Mouse (Mus musculus) liver, embryonic 14.5 days (tissue): ENCODE data around the gene Cct3. TPM values are rescaled to one million over a fixed set of nuclear protein-coding genes. Genes with fewer than 3 reads are reported as not detected.
"Not testable (repeated sequence)": the region's sequence is repeated elsewhere in the genome, so short reads cannot be mapped to it uniquely, and the experiment has no call there.

ENCODE experiments used
- ATAC-seq: fragments of 200-750 bp; cut with Nextera tagmentation; 2 replicates; pipeline ENCODE4 v1.8.0; 2017; ENCODE audit warnings: moderate number of reproducible peaks, mild to moderate bottlenecking, moderate library complexity; ENCODE audit not compliant: insufficient read depth
- DNase-seq, 3 experiments: peaks; one replicate each; pipeline ENCODE4 v3.0.0-alpha.2; 2012 to 2013; ENCODE audit warnings: low read depth in 3 of 3, low spot score in 3 of 3
- H3K27ac ChIP-seq: fragments of 300-500 bp; sonication (generic); 2 replicates; pipeline ENCODE4 v1.5.1; 2014; ENCODE audit warnings: moderate library complexity, mild to moderate bottlenecking, control low read depth, inconsistent platforms
- H3K27me3 ChIP-seq: fragments of 300-500 bp; sonication (generic); 2 replicates; pipeline ENCODE4 v1.6.1; 2014; ENCODE audit warnings: mild to moderate bottlenecking, low read length, moderate library complexity; ENCODE audit not compliant: control insufficient read depth, insufficient read depth
- H3K36me3 ChIP-seq: fragments of 300-500 bp; sonication (generic); replicated peaks from 2 replicates; pipeline ENCODE4 v1.6.1; 2014; ENCODE audit warnings: low read depth; ENCODE audit not compliant: control insufficient read depth, insufficient read depth
- H3K4me1 ChIP-seq, 2 experiments: fragments of 200-500 bp in 1 of 2; fragments of 300-500 bp in 1 of 2; sonication (generic) in 1 of 2; replicated peaks; 2 replicates each; pipeline ENCODE4 v1.6.1; 2012 to 2014; ENCODE audit warnings: antibody characterized with exemption in 1 of 2, inconsistent platforms in 1 of 2, low read length in 1 of 2; ENCODE audit not compliant: control insufficient read depth in 2 of 2, insufficient read depth in 2 of 2
- H3K4me2 ChIP-seq: fragments of 300-500 bp; sonication (generic); 2 replicates; pipeline ENCODE4 v1.6.1; 2014; ENCODE audit warnings: low read depth, mild to moderate bottlenecking, control low read depth, moderate library complexity
- H3K4me3 ChIP-seq, 2 experiments: fragments of 200-500 bp in 1 of 2; fragments of 300-500 bp in 1 of 2; sonication (generic) in 1 of 2; 2 replicates each; pipeline ENCODE4 v1.5.1; 2012 to 2014; ENCODE audit warnings: low read depth in 2 of 2, low read length in 2 of 2, mild to moderate bottlenecking in 2 of 2, control low read depth in 1 of 2, inconsistent platforms in 1 of 2, moderate library complexity in 1 of 2; ENCODE audit not compliant: insufficient read depth in 1 of 2
- H3K9ac ChIP-seq: fragments of 300-500 bp; sonication (generic); replicated peaks from 2 replicates; pipeline ENCODE4 v1.6.1; 2014; ENCODE audit warnings: mild to moderate bottlenecking, control low read depth, moderate library complexity
- H3K9me3 ChIP-seq: fragments of 300-500 bp; sonication (generic); 2 replicates; pipeline ENCODE4 v1.6.1; 2016; ENCODE audit warnings: low read length, mixed read lengths; ENCODE audit not compliant: control insufficient read depth
- CTCF ChIP-seq: IDR thresholded peaks from 2 replicates; pipeline ENCODE4 v1.5.1; 2016; ENCODE audit warnings: antibody characterized with exemption, low read depth, control low read depth
- EP300 ChIP-seq: IDR thresholded peaks from 2 replicates; pipeline ENCODE4 v1.6.1; 2016; ENCODE audit warnings: antibody characterized with exemption, low read depth
- WGBS: fragments of 180-500 bp; shearing (Covaris S2); extraction: QIAGEN DNeasy Blood & Tissue Kit; methylation state at CpG from one replicate; pipeline ENCODE4 v1.1.7; 2014; ENCODE audit not compliant: insufficient replicate concordance; 5-methylcytosine and 5-hydroxymethylcytosine counted together
- polyA plus RNA-seq, 2 experiments: library from polyadenylated mRNA; depleted of rRNA in 1 of 2; stranded (reverse) in 1 of 2; unstranded in 1 of 2; fragments of >200 nt; fragmentation: Nextera tagmentation in 1 of 2; extraction: Ambion mirVana in 1 of 2; gene quantifications; 2 replicates each; pipeline versions ENCODE4 v1.2.1 to v1.2.3; 2012 to 2014

The Cct3 gene
- polyA plus RNA-seq, 2 experiments, result 179 to 269 TPM

- no peak for DNase-seq
- Histone ChIP-seq H3K9me3 (no peaks in the 10 kb centered on the region), H3K36me3 (no peaks in the 10 kb centered on the region), H3K4me2 (no peak overlapping the region), H3K4me3 (no peak overlapping the region), H3K27me3 (peaks cover 25% of the 10 kb centered on the region), H3K4me1 (peaks cover 0 to 11% of the 10 kb centered on the region in 2 experiments; a peak in 1 of 4 replicates), H3K27ac (no peak overlapping the region), H3K9ac (no peak overlapping the region)
- TF ChIP-seq EP300 (no peak), CTCF (no peak)
- WGBS, result 53% methylated on average over 6 of the region's 6 CpGs
- no peak for ATAC-seq
These were observed 41.0 kb upstream of the Cct3 start for GRCm38 (mm10) chr3:88255950-88256349.

DNA sequence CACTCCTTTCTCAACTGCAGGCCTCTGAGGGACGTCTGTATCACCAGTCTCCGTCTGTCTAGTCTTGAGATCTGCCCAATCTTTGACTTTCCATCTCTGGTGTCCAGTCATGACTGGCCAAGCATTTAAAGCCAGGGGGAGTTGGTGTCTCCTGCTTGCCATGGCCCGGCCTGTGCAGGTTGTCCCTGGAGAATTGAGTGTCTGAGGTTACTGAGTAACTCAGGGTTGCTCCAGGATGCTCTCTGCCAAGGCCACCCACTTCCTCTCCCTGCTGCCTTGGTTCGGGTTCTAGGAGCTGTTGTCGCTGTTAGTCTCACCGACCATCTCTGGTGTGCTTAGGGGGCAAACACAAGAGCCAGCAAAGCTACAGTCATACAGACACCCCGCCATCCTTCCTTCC lies 40.5 kb upstream of the Cct3 start:
- 37% methylated on average over 7 of the region's 7 CpGs for WGBS
- ATAC-seq, result no peak
- Histone ChIP-seq H3K9me3 (no peaks in the 10 kb centered on the region), H3K27ac (no peak overlapping the region), H3K36me3 (no peaks in the 10 kb centered on the region), H3K9ac (no peak overlapping the region), H3K4me3 (no peak overlapping the region), H3K27me3 (peaks cover 25% of the 10 kb centered on the region), H3K4me1 (peaks cover 0 to 11% of the 10 kb centered on the region in 2 experiments; a peak in 1 of 4 replicates), H3K4me2 (no peak overlapping the region)
- no peak for TF ChIP-seq CTCF
- no peak for TF ChIP-seq EP300
- no peak for DNase-seq

DNA sequence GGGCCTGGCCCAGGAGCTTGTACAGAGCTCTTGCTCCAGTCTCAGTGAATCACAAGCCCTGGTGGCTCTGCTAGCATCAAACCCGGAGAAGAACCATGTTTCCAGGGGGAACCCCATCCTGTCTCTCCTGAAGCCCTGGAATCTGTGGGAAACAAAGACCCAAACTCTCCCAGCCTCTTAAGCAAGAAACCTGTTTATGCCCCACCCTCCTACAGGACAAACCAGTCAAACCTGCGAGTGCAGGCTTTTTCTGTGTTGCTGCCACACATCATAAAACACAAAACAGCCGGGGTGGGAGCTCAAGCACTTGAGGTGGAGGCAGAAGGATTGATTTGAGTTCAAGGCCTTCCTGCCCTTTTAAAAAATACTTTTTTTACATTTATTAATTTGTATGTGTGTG lies 34.6 kb upstream of the Cct3 start:
- no peak overlapping the region for H3K4me3 ChIP-seq
- 39% methylated on average over 3 of the region's 3 CpGs for WGBS
- no peaks in the 10 kb centered on the region for H3K36me3 ChIP-seq
- peaks cover 0 to 4% of the 10 kb centered on the region in 2 experiments; a peak in 1 of 4 replicates for H3K4me1 ChIP-seq
- H3K9me3 ChIP-seq, result no peaks in the 10 kb centered on the region
- TF ChIP-seq CTCF (no peak), EP300 (no peak)
- H3K27me3 ChIP-seq, result no peaks in the 10 kb centered on the region
- DNase-seq (no peak), ATAC-seq (no peak)
- no peak overlapping the region for H3K4me2 ChIP-seq
- H3K9ac ChIP-seq, result no peak overlapping the region
- H3K27ac ChIP-seq, result no peak overlapping the region

GRCm38 (mm10) chr3:88268014-88268413 lies 28.9 kb upstream of the Cct3 start:
- 35% methylated on average over 6 of the region's 6 CpGs for WGBS
- not testable (repeated sequence) for H3K4me3 ChIP-seq, H3K36me3 ChIP-seq, H3K27me3 ChIP-seq, H3K27ac ChIP-seq, H3K9ac ChIP-seq, H3K4me2 ChIP-seq, ATAC-seq, H3K9me3 ChIP-seq, DNase-seq, H3K4me1 ChIP-seq

DNA sequence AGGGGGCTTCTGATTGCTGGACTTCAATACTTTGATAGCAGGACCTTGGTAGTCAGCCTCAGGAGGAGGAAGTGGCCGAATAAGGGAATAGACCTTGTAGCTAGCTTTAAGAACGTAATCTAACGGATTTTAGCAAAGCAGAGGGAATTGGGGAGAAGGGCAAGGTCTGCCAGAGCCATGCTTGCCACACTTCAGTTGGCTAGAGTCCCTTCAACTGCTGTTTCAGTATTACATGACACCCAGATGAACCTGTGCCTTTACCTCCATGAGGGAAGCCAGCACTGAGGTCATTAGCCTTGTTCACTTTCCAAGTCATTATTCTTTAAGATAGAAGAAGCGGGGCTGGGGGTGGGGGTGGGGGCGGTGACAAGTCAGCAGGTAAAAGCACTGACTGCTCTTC lies 27.9 kb upstream of the Cct3 start:
- Histone ChIP-seq H3K27ac (no peak overlapping the region), H3K9me3 (no peaks in the 10 kb centered on the region), H3K4me3 (no peak overlapping the region), H3K27me3 (no peaks in the 10 kb centered on the region), H3K4me2 (no peak overlapping the region), H3K9ac (no peak overlapping the region), H3K4me1 (no peaks in the 10 kb centered on the region), H3K36me3 (no peaks in the 10 kb centered on the region)
- WGBS, result 62% methylated on average over 5 of the region's 5 CpGs
- DNase-seq (no peak), ATAC-seq (no peak)
- no peak for TF ChIP-seq EP300
- no peak for TF ChIP-seq CTCF

GRCm38 (mm10) chr3:88271298-88271697 lies 25.6 kb upstream of the Cct3 start:
- ATAC-seq, H3K9me3 ChIP-seq, H3K27me3 ChIP-seq, H3K4me3 ChIP-seq, H3K27ac ChIP-seq, DNase-seq, H3K4me1 ChIP-seq, H3K9ac ChIP-seq, H3K4me2 ChIP-seq, H3K36me3 ChIP-seq: not testable (repeated sequence)
- WGBS, result 43% methylated on average over 2 of the region's 2 CpGs
